Mouse (Mus musculus): ENCODE data around the gene Mtmr12.

Gene Mtmr12

GRCm38 (mm10) chr15:12284794-12285534 is 80.1 kb downstream of the Mtmr12 start:
- no peak for DNase-seq

- DNase-seq: no peak
Measured at GRCm38 (mm10) chr15:12285535-12285809, 80.6 kb downstream of the Mtmr12 start.

GRCm38 (mm10) chr15:12290330-12290729 is 85.5 kb downstream of the Mtmr12 start:
- no peak for DNase-seq

- no peak for DNase-seq
Measured at GRCm38 (mm10) chr15:12291757-12292156, 86.9 kb downstream of the Mtmr12 start.

- DNase-seq: no peak
Measured at GRCm38 (mm10) chr15:12296228-12296627, 91.4 kb downstream of the Mtmr12 start.

- no peak for DNase-seq
Measured at GRCm38 (mm10) chr15:12298231-12298737, 93.5 kb downstream of the Mtmr12 start.

- DNase-seq: no peak
Measured at GRCm38 (mm10) chr15:12301771-12302170, 96.9 kb downstream of the Mtmr12 start.

GRCm38 (mm10) chr15:12306188-12307071 is 101.6 kb downstream of the Mtmr12 start:
- DNase-seq: no peak

GRCm38 (mm10) chr15:12307114-12307513 is 102.3 kb downstream of the Mtmr12 start:
- DNase-seq: no peak

GRCm38 (mm10) chr15:12308539-12308938 is 103.7 kb downstream of the Mtmr12 start:
- DNase-seq: no peak

- no peak for DNase-seq
Measured at GRCm38 (mm10) chr15:12310676-12311075, 105.8 kb downstream of the Mtmr12 start.

- no peak for DNase-seq
Measured at GRCm38 (mm10) chr15:12311465-12311864, 106.6 kb downstream of the Mtmr12 start.

- DNase-seq: no peak
Measured at GRCm38 (mm10) chr15:12313255-12313654, 108.4 kb downstream of the Mtmr12 start.

- no peak for DNase-seq
Measured at GRCm38 (mm10) chr15:12314584-12314983, 109.8 kb downstream of the Mtmr12 start.

GRCm38 (mm10) chr15:12315996-12316395 is 111.2 kb downstream of the Mtmr12 start:
- no peak for DNase-seq

GRCm38 (mm10) chr15:12317290-12317689 is 112.5 kb downstream of the Mtmr12 start:
- DNase-seq: no peak

- no peak for DNase-seq
Measured at GRCm38 (mm10) chr15:12318451-12318850, 113.6 kb downstream of the Mtmr12 start.

GRCm38 (mm10) chr15:12319889-12320288 is 115.1 kb downstream of the Mtmr12 start:
- no peak for DNase-seq

GRCm38 (mm10) chr15:12320441-12321090 is 115.7 kb downstream of the Mtmr12 start:
- no peak for DNase-seq

GRCm38 (mm10) chr15:12321091-12321787 is 116.4 kb downstream of the Mtmr12 start, which contains the start of gene Golph3:
Gene Golph3 (plus strand): TSS chr15:12321450.
- DNase-seq: peak; percentile 96 to 99

GRCm38 (mm10) chr15:12321788-12322621 is 117.2 kb downstream of the Mtmr12 start, which contains the start of gene 1810049J17Rik:
Gene 1810049J17Rik (minus strand): TSS chr15:12321899.
- DNase-seq: peak in 1 of 2 experiments; percentile 64

Data from cerebellum, postnatal 25 days (tissue).